Mouse (Mus musculus): Measurements from ENCODE around the gene Cd93. TPM values are rescaled to one million over a fixed set of nuclear protein-coding genes. Genes with fewer than 3 reads are reported as not detected.

Gene Cd93
- total RNA-seq, 1 experiment = 0.40 TPM

GRCm38 (mm10) chr2:148430941-148431340 is 12.4 kb downstream of the Cd93 start:
- no peak overlapping the region for H3K4me3 ChIP-seq (ENCODE audit: insufficient read depth in 1 of 2, low read depth in 1 of 2, low read length in 2 of 2, poor library complexity in 1 of 2, severe bottlenecking in 1 of 2)
- H3K9ac ChIP-seq (ENCODE audit: insufficient read depth, low read depth, low read length, poor library complexity, severe bottlenecking) = no peak overlapping the region
- no peaks in the 10 kb centered on the region for H3K36me3 ChIP-seq (ENCODE audit: control insufficient read depth, insufficient read depth, low read length, poor library complexity, severe bottlenecking)
- H3K4me1 ChIP-seq (ENCODE audit: control insufficient read depth in 2 of 2, insufficient read depth in 2 of 2, low read length in 2 of 2, poor library complexity in 1 of 2) = no peaks in the 10 kb centered on the region
- in situ Hi-C loops (cut with MboI; ENCODE audit: low sequenced_read_pairs in 2 of 2, unreplicated experiment in 2 of 2) = no loop called here
- no peak for DNase-seq (ENCODE audit: low read depth, low spot score)
- TF ChIP-seq ZNF384 (IDR thresholded peaks at IDR 0.05; ENCODE audit: low read depth, low read length) (no peak), CHD2 (IDR thresholded peaks at IDR 0.05; ENCODE audit: low read depth, low read length) (no peak), HCFC1 (IDR thresholded peaks at IDR 0.05; ENCODE audit: borderline replicate concordance, insufficient read depth, low read length) (no peak), MAFK (IDR thresholded peaks at IDR 0.05; ENCODE audit: insufficient read depth, low read depth, low read length) (no peak), ZC3H11A (IDR thresholded peaks at IDR 0.05; ENCODE audit: borderline replicate concordance, low read depth, low read length) (no peak)
- no peak overlapping the region for H3K27ac ChIP-seq (ENCODE audit: insufficient read depth, low read depth, low read length, poor library complexity, severe bottlenecking)
- H3K9me3 ChIP-seq (ENCODE audit: control insufficient read depth, insufficient read depth, low read depth, low read length) = no peaks in the 10 kb centered on the region

- Histone ChIP-seq H3K4me1 (ENCODE audit: control insufficient read depth in 2 of 2, insufficient read depth in 2 of 2, low read length in 2 of 2, poor library complexity in 1 of 2) (no peaks in the 10 kb centered on the region), H3K9ac (ENCODE audit: insufficient read depth, low read depth, low read length, poor library complexity, severe bottlenecking) (no peak overlapping the region), H3K27ac (ENCODE audit: insufficient read depth, low read depth, low read length, poor library complexity, severe bottlenecking) (no peak overlapping the region), H3K9me3 (ENCODE audit: control insufficient read depth, insufficient read depth, low read depth, low read length) (no peaks in the 10 kb centered on the region), H3K4me3 (ENCODE audit: insufficient read depth in 1 of 2, low read depth in 1 of 2, low read length in 2 of 2, poor library complexity in 1 of 2, severe bottlenecking in 1 of 2) (no peak overlapping the region), H3K36me3 (ENCODE audit: control insufficient read depth, insufficient read depth, low read length, poor library complexity, severe bottlenecking) (no peaks in the 10 kb centered on the region)
- TF ChIP-seq CHD2 (IDR thresholded peaks at IDR 0.05; ENCODE audit: low read depth, low read length) (no peak), HCFC1 (IDR thresholded peaks at IDR 0.05; ENCODE audit: borderline replicate concordance, insufficient read depth, low read length) (no peak), ZNF384 (IDR thresholded peaks at IDR 0.05; ENCODE audit: low read depth, low read length) (no peak), MAFK (IDR thresholded peaks at IDR 0.05; ENCODE audit: insufficient read depth, low read depth, low read length) (no peak), ZC3H11A (IDR thresholded peaks at IDR 0.05; ENCODE audit: borderline replicate concordance, low read depth, low read length) (no peak)
- no peak for DNase-seq (ENCODE audit: low read depth, low spot score)
- in situ Hi-C loops (cut with MboI; ENCODE audit: low sequenced_read_pairs in 2 of 2, unreplicated experiment in 2 of 2) = no loop called here
Measured at GRCm38 (mm10) chr2:148429001-148429505, 14.3 kb downstream of the Cd93 start.

DNA sequence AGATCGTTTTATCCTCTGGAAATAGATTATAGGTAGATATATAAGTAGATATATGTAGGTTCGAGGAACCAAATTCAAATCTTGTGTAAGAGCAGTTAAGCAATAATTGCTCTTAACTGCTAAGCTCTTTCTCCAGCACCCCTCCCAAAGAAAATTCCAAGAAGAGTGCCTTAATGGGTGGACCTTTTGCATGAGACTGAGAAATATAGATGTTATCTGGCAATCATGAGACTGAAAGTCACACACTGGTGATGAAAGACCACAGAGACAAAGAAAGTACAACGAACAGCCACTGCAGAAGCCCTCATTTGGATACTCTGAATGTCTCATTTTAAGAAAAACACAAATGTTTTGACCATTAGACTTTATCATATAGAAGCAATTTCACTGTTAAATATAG is 14.8 kb downstream of the Cd93 start:
- no peaks in the 10 kb centered on the region for H3K9me3 ChIP-seq (ENCODE audit: control insufficient read depth, insufficient read depth, low read depth, low read length)

DNA sequence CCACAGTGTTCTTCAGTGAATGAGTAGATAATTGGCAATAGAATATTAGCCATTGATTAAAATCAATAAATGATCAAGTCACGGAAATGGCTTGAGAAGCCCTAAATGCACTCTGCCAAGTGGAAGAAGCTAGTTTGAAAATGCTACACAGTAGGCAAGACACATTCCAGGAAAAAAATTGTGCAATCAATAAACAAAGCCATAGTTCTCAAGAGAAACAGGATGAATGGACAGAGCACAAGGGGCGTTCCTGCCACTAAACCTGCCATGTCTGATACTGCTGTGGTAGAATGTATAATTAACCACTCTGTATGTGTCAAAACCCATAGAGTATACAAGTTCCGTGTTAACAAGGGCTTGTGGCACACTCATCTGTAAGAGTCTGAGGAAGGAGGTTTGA is 15.8 kb downstream of the Cd93 start:
- no peak for DNase-seq (ENCODE audit: low read depth, low spot score)
- Histone ChIP-seq H3K36me3 (ENCODE audit: control insufficient read depth, insufficient read depth, low read length, poor library complexity, severe bottlenecking) (no peaks in the 10 kb centered on the region), H3K4me3 (ENCODE audit: insufficient read depth in 1 of 2, low read depth in 1 of 2, low read length in 2 of 2, poor library complexity in 1 of 2, severe bottlenecking in 1 of 2) (no peak overlapping the region), H3K27ac (ENCODE audit: insufficient read depth, low read depth, low read length, poor library complexity, severe bottlenecking) (no peak overlapping the region), H3K4me1 (ENCODE audit: control insufficient read depth in 2 of 2, insufficient read depth in 2 of 2, low read length in 2 of 2, poor library complexity in 1 of 2) (no peaks in the 10 kb centered on the region), H3K9me3 (ENCODE audit: control insufficient read depth, insufficient read depth, low read depth, low read length) (no peaks in the 10 kb centered on the region), H3K9ac (ENCODE audit: insufficient read depth, low read depth, low read length, poor library complexity, severe bottlenecking) (no peak overlapping the region)
- in situ Hi-C loops (cut with MboI; ENCODE audit: low sequenced_read_pairs in 2 of 2, unreplicated experiment in 2 of 2) = no loop called here
- TF ChIP-seq CHD2 (IDR thresholded peaks at IDR 0.05; ENCODE audit: low read depth, low read length) = no peak
- TF ChIP-seq ZC3H11A (IDR thresholded peaks at IDR 0.05; ENCODE audit: borderline replicate concordance, low read depth, low read length) = no peak
- no peak for TF ChIP-seq HCFC1 (IDR thresholded peaks at IDR 0.05; ENCODE audit: borderline replicate concordance, insufficient read depth, low read length)
- TF ChIP-seq ZNF384 (IDR thresholded peaks at IDR 0.05; ENCODE audit: low read depth, low read length) = no peak
- no peak for TF ChIP-seq MAFK (IDR thresholded peaks at IDR 0.05; ENCODE audit: insufficient read depth, low read depth, low read length)

More for the DNA sequence above, 14.8 kb downstream of the Cd93 start:
- H3K4me1 ChIP-seq (ENCODE audit: control insufficient read depth in 2 of 2, insufficient read depth in 2 of 2, low read length in 2 of 2, poor library complexity in 1 of 2) = no peaks in the 10 kb centered on the region
- no peak overlapping the region for H3K27ac ChIP-seq (ENCODE audit: insufficient read depth, low read depth, low read length, poor library complexity, severe bottlenecking)
- no peak overlapping the region for H3K4me3 ChIP-seq (ENCODE audit: insufficient read depth in 1 of 2, low read depth in 1 of 2, low read length in 2 of 2, poor library complexity in 1 of 2, severe bottlenecking in 1 of 2)
- no peaks in the 10 kb centered on the region for H3K36me3 ChIP-seq (ENCODE audit: control insufficient read depth, insufficient read depth, low read length, poor library complexity, severe bottlenecking)
- no peak for DNase-seq (ENCODE audit: low read depth, low spot score)
- TF ChIP-seq HCFC1 (IDR thresholded peaks at IDR 0.05; ENCODE audit: borderline replicate concordance, insufficient read depth, low read length) = no peak
- no peak for TF ChIP-seq CHD2 (IDR thresholded peaks at IDR 0.05; ENCODE audit: low read depth, low read length)
- TF ChIP-seq ZNF384 (IDR thresholded peaks at IDR 0.05; ENCODE audit: low read depth, low read length) = no peak
- no peak for TF ChIP-seq ZC3H11A (IDR thresholded peaks at IDR 0.05; ENCODE audit: borderline replicate concordance, low read depth, low read length)
- no peak for TF ChIP-seq MAFK (IDR thresholded peaks at IDR 0.05; ENCODE audit: insufficient read depth, low read depth, low read length)
- in situ Hi-C loops (cut with MboI; ENCODE audit: low sequenced_read_pairs in 2 of 2, unreplicated experiment in 2 of 2) = no loop called here
- no peak overlapping the region for H3K9ac ChIP-seq (ENCODE audit: insufficient read depth, low read depth, low read length, poor library complexity, severe bottlenecking)
